Mouse (Mus musculus) liver, adult 2 months (tissue): ENCODE measurements around the gene Canx.

ENCODE experiments used
- CTCF ChIP-seq: fragments of 200-500 bp; IDR thresholded peaks from 2 replicates; pipeline ENCODE4 v1.5.1; 2011; ENCODE audit warnings: low read depth, low read length, control low read depth
- POLR2A ChIP-seq: fragments of 200-500 bp; IDR thresholded peaks from 2 replicates; pipeline ENCODE4 v1.6.1; 2011; ENCODE audit warnings: low read length, control low read depth; ENCODE audit not compliant: insufficient read depth; ENCODE audit errors: extremely low read depth

DNA sequence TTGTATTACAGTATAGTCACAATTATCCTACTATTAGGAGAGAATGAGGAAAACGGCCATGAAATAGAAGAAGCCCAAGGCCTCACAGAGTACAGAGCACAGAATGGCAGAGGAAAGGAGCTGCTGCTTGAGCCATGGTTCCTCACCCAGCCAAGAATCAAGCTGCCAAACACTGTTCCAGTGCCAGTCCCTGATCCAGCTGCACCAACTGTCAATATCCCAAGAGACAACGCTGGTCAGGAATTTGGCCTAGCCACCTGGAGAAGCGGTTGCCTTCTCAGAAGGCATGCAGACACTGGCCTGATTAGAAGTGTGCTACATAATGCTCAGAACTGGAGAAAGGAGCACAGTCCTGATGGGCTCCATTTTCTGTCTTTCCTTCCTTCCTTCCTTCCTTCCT is 7.7 kb upstream of the Canx start:
- TF ChIP-seq POLR2A, result no peak
- no peak for TF ChIP-seq CTCF
